Mouse (Mus musculus) left cerebral cortex, postnatal 10 days (tissue): ENCODE measurements around the gene Treml1. TPM values are rescaled to one million over a fixed set of nuclear protein-coding genes. Genes with fewer than 3 reads are reported as not detected.

ENCODE experiments used
- DNase-seq, 2 experiments: peaks; one replicate each; pipeline ENCODE4 v3.0.0; 2021 to 2022; ENCODE audit warnings: low spot score in 2 of 2, mixed read lengths in 1 of 2; ENCODE audit errors: extremely low spot score in 1 of 2
- intact Hi-C: fragments of 180-260 bp; cut with DNase I; formaldehyde crosslinking; loops from one replicate; pipeline ENCODE4 v1.15.1; 2025
- total RNA-seq, 2 experiments: library from RNA; stranded (reverse); gene quantifications; 2 replicates each; pipeline ENCODE4 v1.2.3; 2021

Gene Treml1
- total RNA-seq, 2 experiments from 2014 or later, result 0.45 to 0.99 TPM

DNA sequence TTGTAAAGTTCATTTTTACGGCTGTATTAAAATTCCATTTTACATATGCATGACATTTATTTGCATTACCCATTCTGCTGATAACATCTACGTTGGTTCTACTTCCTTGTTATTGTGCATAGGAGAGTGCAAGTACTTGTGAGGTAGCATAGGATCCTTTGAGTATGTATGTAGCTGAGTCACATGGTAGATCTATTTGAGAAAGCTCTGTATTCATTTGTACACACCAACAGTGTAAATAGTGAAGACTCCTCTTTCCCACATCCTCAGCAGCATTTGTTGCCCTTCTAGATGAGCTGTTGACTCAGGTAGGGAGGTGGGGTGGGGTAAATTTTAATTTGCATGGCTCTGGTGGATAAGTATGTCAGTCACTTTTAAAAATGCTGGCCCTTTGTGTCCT, 44.1 kb downstream of the Treml1 start:
- intact Hi-C loops, result no loop called here

DNA sequence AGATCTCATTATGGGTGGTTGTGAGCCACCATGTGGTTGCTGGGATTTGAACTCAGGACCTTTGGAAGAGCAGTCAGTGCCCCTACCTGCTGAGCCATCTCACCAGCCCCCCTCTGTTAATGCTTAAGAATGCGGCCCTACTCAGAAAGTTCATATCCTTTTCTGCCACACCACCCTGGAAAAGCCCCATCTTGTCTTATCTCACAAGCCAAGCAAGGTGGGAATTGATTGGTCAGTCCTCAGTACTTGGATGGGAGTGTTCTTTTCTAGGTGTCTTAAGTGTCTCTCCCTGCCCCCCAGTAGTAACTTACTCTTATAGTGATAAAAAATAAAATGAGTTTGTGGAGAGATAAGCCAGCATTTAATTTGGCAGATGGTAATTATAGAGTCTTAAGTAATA, 45.0 kb downstream of the Treml1 start:
- intact Hi-C loops, result loop anchor here (5.0 kb wide), 1 partner anchor 127 kb away; no protein-coding TSS in a partner anchor
- DNase-seq, result no peak

More for the DNA sequence above, 44.1 kb downstream of the Treml1 start:
- DNase-seq, result no peak

GRCm38 (mm10) chr17:48407154-48407553, 47.4 kb downstream of the Treml1 start:
- intact Hi-C loops, result loop anchor here (5.0 kb wide), 1 partner anchor 130 kb away; no protein-coding TSS in a partner anchor
- no peak for DNase-seq

DNA sequence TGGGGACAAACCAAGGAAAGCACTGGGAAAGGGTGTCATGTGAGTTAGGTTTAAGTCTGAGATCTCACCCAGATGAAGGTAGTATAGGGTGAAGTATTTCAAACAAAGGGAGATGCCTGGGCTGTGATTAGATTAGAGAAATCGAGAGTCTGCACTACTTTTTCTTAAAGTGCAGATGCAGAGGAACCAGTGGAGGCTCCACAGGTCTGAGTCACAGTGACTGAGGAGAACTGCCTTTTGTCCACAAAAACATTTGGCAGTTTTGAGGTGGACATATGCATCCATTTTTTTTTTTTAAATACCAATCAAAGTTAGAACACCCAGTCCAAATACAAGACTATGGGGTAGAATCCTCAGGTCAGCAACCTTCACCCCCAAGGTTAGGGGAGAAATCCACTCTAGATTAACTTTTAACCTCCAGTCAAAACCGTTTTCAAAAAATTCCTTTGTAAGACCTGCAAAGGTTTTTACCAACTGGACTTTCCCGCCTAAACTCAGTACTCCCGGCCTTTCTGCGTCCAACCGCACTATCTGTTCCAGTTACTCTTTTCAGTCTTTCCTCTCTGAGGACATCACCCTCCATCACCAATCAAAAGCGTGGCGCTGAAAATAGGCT, 48.3 kb downstream of the Treml1 start:
- no peak for DNase-seq
- intact Hi-C loops, result loop anchor here (5.0 kb wide), 1 partner anchor 131 kb away; no protein-coding TSS in a partner anchor

GRCm38 (mm10) chr17:48408526-48409291, 49.0 kb downstream of the Treml1 start:
- intact Hi-C loops, result loop anchor here (5.0 kb wide), 1 partner anchor 131 kb away; no protein-coding TSS in a partner anchor
- DNase-seq, result peak; percentile 49 to 88

- intact Hi-C loops, result loop anchor here (5.0 to 10.0 kb wide), 2 partner anchors 132 to 995 kb away; no protein-coding TSS in a partner anchor
- peak; percentile 99 to 100 for DNase-seq
These were observed 49.9 kb downstream of the Treml1 start, which contains the start of the genes Nfya and Oard1 for GRCm38 (mm10) chr17:48409380-48410298. Gene Nfya (minus strand): TSS chr17:48409906. Gene Oard1 (plus strand): TSS chr17:48410014.

GRCm38 (mm10) chr17:48410299-48410785, 50.6 kb downstream of the Treml1 start:
- no peak for DNase-seq
- intact Hi-C loops, result loop anchor here (10.0 kb wide), 1 partner anchor 994 kb away; no protein-coding TSS in a partner anchor

- intact Hi-C loops, result loop anchor here (10.0 kb wide), 1 partner anchor 994 kb away; no protein-coding TSS in a partner anchor
- DNase-seq, result no peak
These were observed 51.5 kb downstream of the Treml1 start for GRCm38 (mm10) chr17:48411241-48411640.

DNA sequence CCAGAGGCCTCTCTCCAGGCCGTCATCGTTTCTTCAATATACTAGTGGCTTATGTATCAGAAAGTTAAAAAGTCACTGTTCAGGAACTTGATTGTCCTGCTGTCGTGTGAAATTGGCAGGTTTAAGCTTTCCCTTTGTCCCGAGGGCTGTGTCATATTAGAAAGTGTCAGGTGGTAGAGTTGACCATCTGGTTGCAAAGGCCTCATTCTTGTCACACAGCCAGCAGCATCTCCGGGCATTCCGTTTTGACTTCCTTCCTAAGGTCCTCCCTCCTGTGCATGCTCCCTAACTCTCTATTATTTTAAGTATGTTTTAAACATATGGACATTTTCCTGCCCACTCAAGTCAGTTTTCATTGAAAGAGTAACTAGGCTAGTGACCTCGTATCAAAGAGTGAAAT, 56.3 kb downstream of the Treml1 start:
- intact Hi-C loops, result loop anchor here (5.0 to 10.0 kb wide), 2 partner anchors 186 to 989 kb away; no protein-coding TSS in a partner anchor
- DNase-seq, result no peak

Other genes with a start within 250 kb of the Treml1 start
- gene 9830107B12Rik, start 213.6 kb upstream of the Treml1 start, total RNA-seq, result not detected
- not detected for gene A530064D06Rik, start 192.6 kb upstream of the Treml1 start, total RNA-seq
- not detected for gene Trem1, start 127.1 kb upstream of the Treml1 start, total RNA-seq
- gene Trem3, start 112.1 kb upstream of the Treml1 start, total RNA-seq, result 1 to 10 TPM in 1 of 2 experiments, under 1 TPM in 1; 0.85 to 1.2 TPM
- gene Treml4, start 95.6 kb upstream of the Treml1 start, total RNA-seq, result not detected
- under 1 TPM; 0.36 to 0.51 TPM for gene Treml2, start 60.4 kb upstream of the Treml1 start, total RNA-seq
- not detected for gene B430306N03Rik, start 43.8 kb upstream of the Treml1 start, total RNA-seq
- gene Trem2, start 13.5 kb upstream of the Treml1 start, total RNA-seq, result 1 to 10 TPM; 6.4 to 6.9 TPM
- gene Nfya, start 50.0 kb downstream of the Treml1 start, total RNA-seq, result 10 to 100 TPM; 33.3 to 34.3 TPM
- gene Oard1, start 50.1 kb downstream of the Treml1 start, total RNA-seq, result 10 to 100 TPM; 10.7 to 10.9 TPM
- under 1 TPM; 0.24 TPM for gene Apobec2, start 73.0 kb downstream of the Treml1 start, total RNA-seq
- not detected for gene Tspo2, start 91.6 kb downstream of the Treml1 start, total RNA-seq
- gene Unc5cl, start 95.0 kb downstream of the Treml1 start, total RNA-seq, result under 1 TPM; 0.15 to 0.26 TPM